Mouse (Mus musculus): ENCODE data around the gene Tas1r3. TPM values are rescaled to one million over a fixed set of nuclear protein-coding genes. Genes with fewer than 3 reads are reported as not detected.

Gene Tas1r3
- total RNA-seq, 2 experiments from 2014 or later, result 0.31 to 0.32 TPM

GRCm38 (mm10) chr4:155812665-155813181 lies 50.4 kb downstream of the Tas1r3 start:
- DNase-seq (ENCODE audit: extremely low spot score in 1 of 2, low spot score in 1 of 2), result no peak

GRCm38 (mm10) chr4:155811929-155812664 lies 51.1 kb downstream of the Tas1r3 start, which contains the start of gene Ccnl2:
Ccnl2 (plus strand) TSS chr4:155812489.
- DNase-seq (ENCODE audit: extremely low spot score in 1 of 2, low spot score in 1 of 2), result peak; percentile 83

Small RNAs within 50 kb of the gene (microRNA-seq; reads per million reads assigned to microRNA genes)
- 0 reads per million in 2 experiments for gene Gm22991

Other genes with a start within 250 kb of the Tas1r3 start
- 10 to 100 TPM; 41.1 to 47.3 TPM for gene Cdk11b, start 238.5 kb downstream of the Tas1r3 start, total RNA-seq (2021)
- not detected for gene Gm10563, start 218.0 kb downstream of the Tas1r3 start, total RNA-seq (2021)
- gene Mmp23, start 210.0 kb downstream of the Tas1r3 start, total RNA-seq (2021), result 1 to 10 TPM; 2.7 to 3.0 TPM
- gene Mib2, start 194.2 kb downstream of the Tas1r3 start, total RNA-seq (2021), result 100 to 1,000 TPM in 1 of 2 experiments, 10 to 100 TPM in 1; 96.6 to 109 TPM
- gene Fndc10, start 169.0 kb downstream of the Tas1r3 start, total RNA-seq (2021), result 10 to 100 TPM; 23.9 to 27.5 TPM
- 10 to 100 TPM; 78.8 to 84.0 TPM for gene Ssu72, start 158.6 kb downstream of the Tas1r3 start, total RNA-seq (2021)
- gene Tmem240, start 128.6 kb downstream of the Tas1r3 start, total RNA-seq (2021), result 10 to 100 TPM; 38.0 to 39.7 TPM
- gene Atad3a, start 102.3 kb downstream of the Tas1r3 start, total RNA-seq (2021), result 10 to 100 TPM; 47.5 to 56.3 TPM
- 10 to 100 TPM in 1 of 2 experiments, 1 to 10 TPM in 1; 9.7 to 10.3 TPM for gene Vwa1, start 88.7 kb downstream of the Tas1r3 start, total RNA-seq (2021)
- gene Tmem88b, start 77.5 kb downstream of the Tas1r3 start, total RNA-seq (2021), result 10 to 100 TPM; 31.3 to 33.9 TPM
- not detected for gene Ankrd65, start 72.9 kb downstream of the Tas1r3 start, total RNA-seq (2021)
- gene Mrpl20, start 60.5 kb downstream of the Tas1r3 start, total RNA-seq (2021), result 10 to 100 TPM; 82.3 to 93.0 TPM
- 10 to 100 TPM; 72.2 to 91.2 TPM for gene Ccnl2, start 50.9 kb downstream of the Tas1r3 start, total RNA-seq (2021)
- 100 to 1,000 TPM in 1 of 2 experiments, 10 to 100 TPM in 1; 95.9 to 105 TPM for gene Aurkaip1, start 32.1 kb downstream of the Tas1r3 start, total RNA-seq (2021)
- 1 to 10 TPM; 7.5 to 7.7 TPM for gene Mxra8, start 23.7 kb downstream of the Tas1r3 start, total RNA-seq (2021)
- gene Dvl1, start 16.0 kb downstream of the Tas1r3 start, total RNA-seq (2021), result 10 to 100 TPM; 75.6 to 77.2 TPM
- gene Cptp, start 6.1 kb upstream of the Tas1r3 start, total RNA-seq (2021), result 10 to 100 TPM; 29.7 to 33.0 TPM
- 10 to 100 TPM; 35.6 to 36.4 TPM for gene Ints11, start 6.2 kb upstream of the Tas1r3 start, total RNA-seq (2021)
- 10 to 100 TPM; 58.3 to 69.5 TPM for gene Pusl1, start 28.4 kb upstream of the Tas1r3 start, total RNA-seq (2021)
- 100 to 1,000 TPM; 127 to 145 TPM for gene Acap3, start 28.5 kb upstream of the Tas1r3 start, total RNA-seq (2021)
- 10 to 100 TPM; 71.5 to 73.6 TPM for gene Ube2j2, start 80.5 kb upstream of the Tas1r3 start, total RNA-seq (2021)
- gene C1qtnf12, start 99.0 kb upstream of the Tas1r3 start, total RNA-seq (2021), result 10 to 100 TPM; 16.7 to 17.7 TPM
- gene B3galt6, start 129.3 kb upstream of the Tas1r3 start, total RNA-seq (2021), result 10 to 100 TPM; 10.4 to 11.2 TPM
- 100 to 1,000 TPM; 180 to 193 TPM for gene Sdf4, start 129.5 kb upstream of the Tas1r3 start, total RNA-seq (2021)
- 1 to 10 TPM; 1.0 to 2.2 TPM for gene Tnfrsf4, start 150.5 kb upstream of the Tas1r3 start, total RNA-seq (2021)
- gene Tnfrsf18, start 162.8 kb upstream of the Tas1r3 start, total RNA-seq (2021), result not detected
- gene Ttll10, start 196.1 kb upstream of the Tas1r3 start, total RNA-seq (2021), result under 1 TPM; 0.12 to 0.31 TPM
- gene 9430015G10Rik, start 246.6 kb upstream of the Tas1r3 start, total RNA-seq (2021), result 10 to 100 TPM; 21.6 to 30.3 TPM